Mouse (Mus musculus): ENCODE measurements around the gene Ppp1r11.
"Not testable (repeated sequence)": the region's sequence is repeated elsewhere in the genome, so short reads cannot be mapped to it uniquely, and the experiment has no call there.

Gene Ppp1r11

GRCm38 (mm10) chr17:36950981-36951947 is at the start of gene Ppp1r11:
TSS of gene Ppp1r11 (minus strand) at chr17:36951741.
- peak; percentile 95 for DNase-seq (ENCODE audit: low spot score in 2 of 2)

- DNase-seq (ENCODE audit: low spot score in 2 of 2): no peak
Observed at GRCm38 (mm10) chr17:37000863-37001262, 49.3 kb upstream of the Ppp1r11 start, which contains the start of gene Zfp57. TSS of gene Zfp57 (plus strand) at chr17:37001163.

- no peak for DNase-seq (ENCODE audit: low spot score in 2 of 2)
Observed at GRCm38 (mm10) chr17:36998477-36998876, 46.9 kb upstream of the Ppp1r11 start.

- DNase-seq (ENCODE audit: low spot score in 2 of 2): peak in 1 of 2 experiments; percentile 62
Observed at GRCm38 (mm10) chr17:36997033-36997735, 45.6 kb upstream of the Ppp1r11 start.

- no peak for DNase-seq (ENCODE audit: low spot score in 2 of 2)
Observed at GRCm38 (mm10) chr17:36995448-36995847, 43.9 kb upstream of the Ppp1r11 start.

- DNase-seq (ENCODE audit: low spot score in 2 of 2): no peak
Observed at GRCm38 (mm10) chr17:36994528-36994927, 43.0 kb upstream of the Ppp1r11 start.

- DNase-seq (ENCODE audit: low spot score in 2 of 2): no peak
Observed at GRCm38 (mm10) chr17:36993770-36994325, 42.3 kb upstream of the Ppp1r11 start.

GRCm38 (mm10) chr17:36992336-36993104 is 41.0 kb upstream of the Ppp1r11 start:
- no peak for DNase-seq (ENCODE audit: low spot score in 2 of 2)

GRCm38 (mm10) chr17:36990630-36991029 is 39.1 kb upstream of the Ppp1r11 start:
- not testable (repeated sequence) for DNase-seq (ENCODE audit: low spot score in 2 of 2)

- DNase-seq (ENCODE audit: low spot score in 2 of 2): no peak
Observed at GRCm38 (mm10) chr17:36989437-36989836, 37.9 kb upstream of the Ppp1r11 start, which contains the start of gene H2-M5. TSS of gene H2-M5 (minus strand) at chr17:36989537.

- no peak for DNase-seq (ENCODE audit: low spot score in 2 of 2)
Observed at GRCm38 (mm10) chr17:36988475-36988874, 36.9 kb upstream of the Ppp1r11 start.

- no peak for DNase-seq (ENCODE audit: low spot score in 2 of 2)
Observed at GRCm38 (mm10) chr17:36982253-36983155, 31.0 kb upstream of the Ppp1r11 start.

GRCm38 (mm10) chr17:36981845-36982244 is 30.3 kb upstream of the Ppp1r11 start:
- no peak for DNase-seq (ENCODE audit: low spot score in 2 of 2)

GRCm38 (mm10) chr17:36981221-36981813 is 29.8 kb upstream of the Ppp1r11 start, which contains the start of gene 2410137M14Rik:
TSS of gene 2410137M14Rik (minus strand) at chr17:36981237.
- DNase-seq (ENCODE audit: low spot score in 2 of 2): no peak

- no peak for DNase-seq (ENCODE audit: low spot score in 2 of 2)
Observed at GRCm38 (mm10) chr17:36973271-36973787, 21.8 kb upstream of the Ppp1r11 start.

- DNase-seq (ENCODE audit: low spot score in 2 of 2): no peak
Observed at GRCm38 (mm10) chr17:36972791-36973190, 21.2 kb upstream of the Ppp1r11 start.

- DNase-seq (ENCODE audit: low spot score in 2 of 2): no peak
Observed at GRCm38 (mm10) chr17:36971172-36971850, 19.8 kb upstream of the Ppp1r11 start.

GRCm38 (mm10) chr17:36970316-36970890 is 18.9 kb upstream of the Ppp1r11 start:
- no peak for DNase-seq (ENCODE audit: low spot score in 2 of 2)

GRCm38 (mm10) chr17:36966875-36967274 is 15.3 kb upstream of the Ppp1r11 start:
- DNase-seq (ENCODE audit: low spot score in 2 of 2): no peak
